Mouse (Mus musculus) G1E (cell line): Measurements from ENCODE around the gene Fam50b. TPM values are rescaled to one million over a fixed set of nuclear protein-coding genes. Genes with fewer than 3 reads are reported as not detected.

Experiments used
- ATAC-seq: 2 replicates; pipeline ENCODE4 v1.8.0; 2016; ENCODE audit warnings: mild to moderate bottlenecking; ENCODE audit not compliant: insufficient number of reproducible peaks, poor library complexity, low FRiP score, severe bottlenecking; ENCODE audit errors: extremely low read depth
- DNase-seq: peaks from one replicate; pipeline ENCODE4 v3.0.0; 2012; ENCODE audit warnings: low spot score
- H3K27me3 ChIP-seq: 2 replicates; pipeline ENCODE4 v1.6.1; 2012; ENCODE audit warnings: mild to moderate bottlenecking, low read length, inconsistent platforms; ENCODE audit not compliant: insufficient read depth
- H3K36me3 ChIP-seq: replicated peaks from 2 replicates; pipeline ENCODE3; 2012; ENCODE audit warnings: mild to moderate bottlenecking, inconsistent platforms
- H3K4me1 ChIP-seq: 2 replicates; pipeline ENCODE4 v1.6.1; 2012; ENCODE audit warnings: low read depth, low read length, inconsistent platforms, mixed read lengths; ENCODE audit not compliant: insufficient read depth
- H3K4me3 ChIP-seq: 2 replicates; pipeline ENCODE4 v1.5.1; 2012; ENCODE audit warnings: low read depth, mild to moderate bottlenecking, inconsistent platforms, low read length, moderate library complexity, mixed read lengths
- H3K9me3 ChIP-seq: replicated peaks from 2 replicates; pipeline ENCODE4 v1.6.1; 2012; ENCODE audit warnings: inconsistent platforms
- CTCF ChIP-seq: IDR thresholded peaks from 2 replicates; pipeline ENCODE4 v1.5.1; 2012; ENCODE audit warnings: low read depth, low read length, inconsistent platforms, mixed read lengths
- GATA1 ChIP-seq: IDR thresholded peaks from 2 replicates; pipeline ENCODE4 v1.6.1; 2012; ENCODE audit warnings: borderline replicate concordance, low read length, inconsistent platforms, mixed read lengths
- GATA2 ChIP-seq: IDR thresholded peaks from 2 replicates; pipeline ENCODE4 v1.6.1; 2012; ENCODE audit warnings: low read depth, low read length, inconsistent platforms, borderline replicate concordance
- POLR2AphosphoS5 ChIP-seq: IDR thresholded peaks from 2 replicates; pipeline ENCODE4 v1.6.1; 2012; ENCODE audit warnings: low read depth, low read length, inconsistent platforms; ENCODE audit not compliant: insufficient replicate concordance
- TAL1 ChIP-seq: conservative IDR thresholded peaks from 2 replicates; pipeline ENCODE4 v1.6.1; 2012; ENCODE audit warnings: low read depth, low read length, inconsistent platforms, mixed read lengths
- polyA plus RNA-seq: library from polyadenylated mRNA; stranded (reverse); fragments of >175 nt; gene quantifications from 2 replicates; pipeline ENCODE4 v1.2.3, GENCODE M21; 2012
- total RNA-seq, 2 experiments: library from RNA; stranded (forward) in 1 of 2; stranded (reverse) in 1 of 2; fragments of 200-1000 nt in 1 of 2; fragments of >200 nt in 1 of 2; fragmentation: Nextera tagmentation in 1 of 2; gene quantifications; 2 replicates each; pipeline ENCODE4 v1.2.3; 2014 to 2017

The Fam50b gene
- total RNA-seq (2014; fragmentation: Nextera tagmentation), result not detected in 2 replicates
- not detected in 2 replicates for total RNA-seq (2017)
- not detected in 2 replicates for polyA plus RNA-seq

- no peak for DNase-seq
- TF ChIP-seq POLR2AphosphoS5, result no peak
- TF ChIP-seq TAL1, result no peak
- no peak for TF ChIP-seq CTCF
- TF ChIP-seq GATA1, result no peak
- TF ChIP-seq GATA2, result no peak
These were observed at the start of gene Fam50b for GRCm38 (mm10) chr13:34734686-34735085. TSS of gene Fam50b (plus strand) at chr13:34734850.

GRCm38 (mm10) chr13:34685008-34685765, 49.5 kb upstream of the Fam50b start:
- Histone ChIP-seq H3K36me3 (no peaks in the 10 kb centered on the region), H3K9me3 (no peaks in the 10 kb centered on the region), H3K4me3 (no peak overlapping the region), H3K4me1 (no peaks in the 10 kb centered on the region), H3K27me3 (peaks cover 9% of the 10 kb centered on the region; the same call in 1 of the 2 replicates)
- no peak for ATAC-seq
- TF ChIP-seq GATA1 (no peak), CTCF (no peak)
- no peak for DNase-seq

More at GRCm38 (mm10) chr13:34734686-34735085, at the start of gene Fam50b:
- Histone ChIP-seq H3K4me1 (no peaks in the 10 kb centered on the region), H3K27me3 (peaks cover 4% of the 10 kb centered on the region), H3K4me3 (no peak within 1 kb of the TSS), H3K36me3 (no peaks in the 10 kb centered on the region), H3K9me3 (no peaks in the 10 kb centered on the region)
- no peak for ATAC-seq

- ATAC-seq (no peak), DNase-seq (no peak)
- Histone ChIP-seq H3K27me3 (peaks cover 17% of the 10 kb centered on the region; the same call in 1 of the 2 replicates), H3K4me3 (no peak overlapping the region), H3K36me3 (no peaks in the 10 kb centered on the region), H3K9me3 (no peaks in the 10 kb centered on the region), H3K4me1 (no peaks in the 10 kb centered on the region)
- TF ChIP-seq POLR2AphosphoS5, result no peak
- TF ChIP-seq CTCF, result no peak
- no peak for TF ChIP-seq GATA1
- TF ChIP-seq GATA2, result no peak
- no peak for TF ChIP-seq TAL1
These were observed 43.6 kb upstream of the Fam50b start for GRCm38 (mm10) chr13:34691049-34691448.

- DNase-seq, result no peak
- no peak for ATAC-seq
- no peak for TF ChIP-seq POLR2AphosphoS5
- TF ChIP-seq GATA1, result no peak
- TF ChIP-seq TAL1, result no peak
- TF ChIP-seq CTCF, result no peak
- no peak for TF ChIP-seq GATA2
- no peak overlapping the region for H3K4me3 ChIP-seq
- peaks cover 16% of the 10 kb centered on the region; the same call in 1 of the 2 replicates for H3K27me3 ChIP-seq
- H3K36me3 ChIP-seq, result no peaks in the 10 kb centered on the region
- H3K9me3 ChIP-seq, result no peaks in the 10 kb centered on the region
- no peaks in the 10 kb centered on the region for H3K4me1 ChIP-seq
These were observed 41.5 kb upstream of the Fam50b start for GRCm38 (mm10) chr13:34693111-34693510.

GRCm38 (mm10) chr13:34696734-34697332, 37.8 kb upstream of the Fam50b start:
- no peaks in the 10 kb centered on the region for H3K9me3 ChIP-seq
- TF ChIP-seq GATA1 (no peak), GATA2 (no peak), CTCF (no peak), POLR2AphosphoS5 (no peak), TAL1 (no peak)

GRCm38 (mm10) chr13:34700091-34700490, 34.6 kb upstream of the Fam50b start:
- ATAC-seq (no peak), DNase-seq (no peak)
- no peak for TF ChIP-seq POLR2AphosphoS5
- no peak for TF ChIP-seq TAL1
- TF ChIP-seq CTCF, result no peak
- TF ChIP-seq GATA2, result no peak
- TF ChIP-seq GATA1, result no peak
- Histone ChIP-seq H3K9me3 (no peaks in the 10 kb centered on the region), H3K27me3 (peaks cover 3% of the 10 kb centered on the region; the same call in 1 of the 2 replicates), H3K4me3 (no peak overlapping the region), H3K36me3 (no peaks in the 10 kb centered on the region), H3K4me1 (no peaks in the 10 kb centered on the region)

More at GRCm38 (mm10) chr13:34696734-34697332, 37.8 kb upstream of the Fam50b start:
- peaks cover 10% of the 10 kb centered on the region; the same call in 1 of the 2 replicates for H3K27me3 ChIP-seq
- no peaks in the 10 kb centered on the region for H3K4me1 ChIP-seq
- ATAC-seq (no peak), DNase-seq (no peak)
- no peak overlapping the region for H3K4me3 ChIP-seq
- no peaks in the 10 kb centered on the region for H3K36me3 ChIP-seq
